Mouse (Mus musculus) lung, adult 2 months (tissue): Measurements from ENCODE around the gene Msmb. TPM values are rescaled to one million over a fixed set of nuclear protein-coding genes. Genes with fewer than 3 reads are reported as not detected.
"Not testable (repeated sequence)": the region's sequence is repeated elsewhere in the genome, so short reads cannot be mapped to it uniquely, and the experiment has no call there.

Source experiments
- DNase-seq: peaks from one replicate; pipeline ENCODE4 v3.0.0; 2022
- H3K4me1 ChIP-seq: fragments of 200-500 bp; 2 replicates; pipeline ENCODE4 v1.6.1; 2011; ENCODE audit warnings: low read length; ENCODE audit not compliant: control insufficient read depth, insufficient read depth
- H3K4me3 ChIP-seq: fragments of 200-500 bp; replicated peaks from 2 replicates; pipeline ENCODE3; 2011; ENCODE audit warnings: low read depth, mild to moderate bottlenecking, control low read depth, low read length; ENCODE audit errors: extremely low read depth
- CTCF ChIP-seq: fragments of 200-500 bp; IDR thresholded peaks from 2 replicates; pipeline ENCODE4 v1.5.1; 2011; ENCODE audit warnings: mild to moderate bottlenecking, low read length, control low read depth; ENCODE audit not compliant: insufficient read depth
- POLR2A ChIP-seq: fragments of 200-500 bp; IDR thresholded peaks from 2 replicates; pipeline ENCODE4 v1.6.1; 2011; ENCODE audit warnings: low read depth, mild to moderate bottlenecking, control low read depth, low read length, borderline replicate concordance; ENCODE audit errors: extremely low read depth
- WGBS: fragments of 180-500 bp; shearing (Covaris S2); methylation state at CpG from one replicate; pipeline ENCODE4 v1.1.7; 2018; 5-methylcytosine and 5-hydroxymethylcytosine counted together
- polyA plus RNA-seq: library from polyadenylated mRNA; depleted of rRNA; stranded (reverse); fragments of >200 nt; gene quantifications from 2 replicates; pipeline ENCODE4 v1.2.3, GENCODE M21; 2012

Msmb gene
- polyA plus RNA-seq, 1 experiment = not detected

GRCm38 (mm10) chr14:32168653-32169231 is 26.9 kb downstream of the Msmb start:
- TF ChIP-seq CTCF (no peak), POLR2A (no peak)
- 63% methylated on average over 3 of the region's 3 CpGs for WGBS
- DNase-seq = no peak
- Histone ChIP-seq H3K4me1 (peaks cover 8% of the 10 kb centered on the region), H3K4me3 (no peak overlapping the region)

DNA sequence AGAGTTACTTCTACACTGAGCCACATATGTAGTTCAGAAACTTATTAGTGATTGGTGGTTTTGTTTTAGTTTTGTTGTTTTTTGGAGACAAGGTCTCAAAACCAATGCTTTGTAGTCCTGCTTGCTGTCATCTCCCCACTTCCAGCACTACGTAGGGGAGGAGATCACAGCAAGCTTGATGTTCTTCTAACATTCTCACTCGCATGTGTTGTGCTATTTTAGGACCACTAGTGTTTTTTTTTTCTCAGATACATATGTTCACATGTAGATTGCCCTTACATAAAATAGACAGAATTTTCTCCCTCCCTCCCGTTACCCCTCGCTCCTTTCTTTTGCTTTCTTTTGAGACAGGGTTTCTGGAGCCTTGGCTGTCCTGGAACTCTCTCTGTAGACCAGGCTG is 28.3 kb downstream of the Msmb start:
- no peak for TF ChIP-seq POLR2A
- no peak for TF ChIP-seq CTCF
- 92% methylated on average over 4 of the region's 4 CpGs for whole genome bisulfite sequencing
- Histone ChIP-seq H3K4me1 (peaks cover 7% of the 10 kb centered on the region), H3K4me3 (no peak overlapping the region)
- no peak for DNase-seq

- no peak for TF ChIP-seq POLR2A
- no peak for TF ChIP-seq CTCF
- H3K4me1 ChIP-seq = no peaks in the 10 kb centered on the region
- WGBS = 90% methylated on average over 2 of the region's 2 CpGs
- DNase-seq = no peak
- H3K4me3 ChIP-seq = no peak overlapping the region
These were observed 33.5 kb downstream of the Msmb start for GRCm38 (mm10) chr14:32175310-32175709.

DNA sequence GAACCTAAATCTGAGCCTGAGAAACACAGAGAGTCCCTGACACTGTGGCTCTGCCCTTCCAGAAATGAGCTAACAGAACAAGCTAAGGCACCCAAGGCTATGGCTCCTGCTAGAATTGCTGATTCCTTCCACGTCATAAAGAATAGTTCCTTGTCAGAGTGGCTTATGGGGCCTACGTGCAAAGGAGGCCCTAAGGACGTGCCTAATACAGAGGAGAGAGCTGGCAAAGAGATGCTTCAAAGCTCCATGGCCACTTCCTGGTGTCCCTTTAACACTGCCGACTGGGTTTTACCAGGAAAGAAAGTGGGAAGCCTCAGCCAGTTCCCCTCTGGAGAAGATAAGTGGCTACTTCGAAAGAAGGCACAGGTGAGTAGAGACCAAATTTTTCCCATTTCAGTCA is 34.8 kb downstream of the Msmb start:
- not testable (repeated sequence) for H3K4me3 ChIP-seq, DNase-seq, H3K4me1 ChIP-seq
- WGBS = 84% methylated on average over 5 of the region's 5 CpGs

DNA sequence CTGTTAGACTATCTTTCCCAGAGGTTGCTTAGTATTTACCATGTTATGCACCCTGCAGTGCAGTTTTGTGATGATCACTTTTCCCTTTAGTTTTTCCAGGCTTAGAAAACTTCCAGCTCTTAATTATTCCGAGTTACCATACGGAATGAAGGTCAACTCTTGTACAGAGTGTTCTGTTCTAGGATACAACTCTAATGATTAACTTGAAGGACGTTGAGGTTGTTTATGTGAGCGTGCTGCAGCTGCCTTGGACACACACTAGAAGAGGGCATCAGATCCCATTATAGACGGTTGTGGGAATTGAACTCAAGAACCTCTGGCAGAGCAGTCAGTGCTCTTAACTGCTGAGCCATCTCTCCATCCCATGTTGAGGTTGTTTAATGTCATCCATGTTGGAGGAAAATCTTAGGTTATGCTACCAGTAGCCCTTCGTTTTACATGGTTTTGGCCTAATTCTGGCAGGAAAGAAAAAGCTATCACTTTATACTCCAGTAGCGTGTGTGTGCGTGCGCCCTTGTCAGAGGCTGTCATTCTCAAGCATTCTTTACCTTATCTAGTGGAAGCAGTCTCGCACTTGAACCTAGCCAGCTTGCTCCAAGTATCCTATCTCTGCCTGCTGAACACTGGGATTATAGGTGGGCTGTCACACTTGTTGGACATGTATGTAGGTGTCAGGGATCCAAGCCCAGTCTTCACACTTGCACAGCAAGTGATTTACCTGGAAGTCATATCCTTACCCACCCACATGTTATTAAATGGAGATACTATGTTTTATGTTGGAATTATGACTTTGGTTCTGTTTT is 37.8 kb downstream of the Msmb start:
- Histone ChIP-seq H3K4me3 (no peak overlapping the region), H3K4me1 (no peaks in the 10 kb centered on the region)
- DNase-seq = no peak
- 90% methylated on average over 10 of the region's 10 CpGs for WGBS
- TF ChIP-seq POLR2A (no peak), CTCF (no peak)

GRCm38 (mm10) chr14:32180861-32181260 is 39.0 kb downstream of the Msmb start:
- no peak for DNase-seq
- WGBS = 83% methylated on average over 6 of the region's 6 CpGs
- no peak overlapping the region for H3K4me3 ChIP-seq
- no peaks in the 10 kb centered on the region for H3K4me1 ChIP-seq
- TF ChIP-seq POLR2A (no peak), CTCF (no peak)

GRCm38 (mm10) chr14:32183846-32184245 is 42.0 kb downstream of the Msmb start:
- 95% methylated on average over 4 of the region's 4 CpGs for WGBS
- no peaks in the 10 kb centered on the region for H3K4me1 ChIP-seq

GRCm38 (mm10) chr14:32190627-32191391 is 49.0 kb downstream of the Msmb start:
- WGBS = 87% methylated on average over 6 of the region's 6 CpGs
- DNase-seq = no peak
- TF ChIP-seq POLR2A = no peak
- TF ChIP-seq CTCF = no peak
- H3K4me1 ChIP-seq = no peaks in the 10 kb centered on the region
- no peak overlapping the region for H3K4me3 ChIP-seq

More at GRCm38 (mm10) chr14:32183846-32184245, 42.0 kb downstream of the Msmb start:
- no peak for TF ChIP-seq CTCF
- no peak for TF ChIP-seq POLR2A
- no peak for DNase-seq
- H3K4me3 ChIP-seq = no peak overlapping the region

GRCm38 (mm10) chr14:32191926-32192325 is 50.1 kb downstream of the Msmb start:
- H3K4me3 ChIP-seq = no peak overlapping the region
- no peak for TF ChIP-seq CTCF
- no peak for TF ChIP-seq POLR2A
- 88% methylated on average over 5 of the region's 5 CpGs for WGBS
- no peak for DNase-seq
- H3K4me1 ChIP-seq = no peaks in the 10 kb centered on the region
